Mouse (Mus musculus) gastrocnemius, adult 2 months (tissue): Measurements from ENCODE around the gene Pecr. TPM values are rescaled to one million over a fixed set of nuclear protein-coding genes. Genes with fewer than 3 reads are reported as not detected.

Experiments
- DNase-seq: peaks from one replicate; pipeline ENCODE4 v3.0.0; 2022
- H3K27ac ChIP-seq: fragments of 200-600 bp; 2 replicates; pipeline ENCODE4 v1.8.1; 2022; ENCODE audit warnings: mild to moderate bottlenecking
- H3K4me3 ChIP-seq: fragments of 200-600 bp; 2 replicates; pipeline ENCODE4 v1.8.1; 2022; ENCODE audit warnings: mild to moderate bottlenecking, moderate library complexity
- CTCF ChIP-seq: fragments of 200-600 bp; IDR thresholded peaks from 2 replicates; pipeline ENCODE4 v1.8.1; 2022; ENCODE audit warnings: antibody characterized with exemption, mild to moderate bottlenecking, moderate library complexity
- intact Hi-C: fragments of 180-260 bp; cut with DNase I; formaldehyde crosslinking; loops from one replicate; pipeline ENCODE4 v1.15.1; 2025
- total RNA-seq, 2 experiments: library from RNA; stranded (reverse); gene quantifications; 2 replicates each; pipeline ENCODE4 v1.2.3; 2021

Gene Pecr
- total RNA-seq, 2 experiments from 2014 or later = 15.7 to 16.4 TPM

GRCm38 (mm10) chr1:72307317-72307798 is 23.2 kb upstream of the Pecr start, which contains the start of gene Xrcc5:
Gene Xrcc5 (plus strand): TSS chr1:72307421.
- H3K4me3 ChIP-seq = peak within 1 kb of the TSS; percentile 92
- no peak for TF ChIP-seq CTCF
- H3K27ac ChIP-seq = peak within 1 kb of the TSS; percentile 86
- peak; percentile 93 for DNase-seq
- intact Hi-C loops = loop anchor here (2.0 kb wide), 1 partner anchor 23 kb away; the partner anchor contains the start of genes Pecr and Tmem169

- peak; percentile 53 for DNase-seq
- peak overlapping the region; percentile 86 for H3K27ac ChIP-seq
Observed at GRCm38 (mm10) chr1:72306679-72307181, 22.6 kb upstream of the Pecr start.

DNA sequence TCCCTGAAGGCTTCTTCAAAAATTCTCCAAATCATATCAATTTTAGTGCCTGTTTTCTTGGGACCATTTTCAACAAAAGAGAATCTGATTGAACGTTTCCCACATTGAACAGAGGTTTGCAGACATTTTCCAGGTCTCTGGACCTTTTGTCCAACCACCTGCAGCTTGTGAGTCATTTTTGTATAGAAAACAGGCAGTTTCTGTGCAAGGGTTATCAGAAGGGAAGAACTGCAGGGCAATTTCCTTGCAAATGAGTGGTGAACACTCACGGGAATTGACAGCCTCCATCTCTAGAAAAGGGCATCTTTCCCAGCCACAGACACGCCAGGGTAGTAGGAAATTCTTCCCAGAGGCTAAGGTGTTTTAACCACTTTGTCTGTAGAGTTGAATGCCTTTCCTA is 22.1 kb upstream of the Pecr start:
- H3K27ac ChIP-seq = peak overlapping the region; percentile 86; the same call in 1 of the 2 replicates
- intact Hi-C loops = loop anchor here (2.0 kb wide), 1 partner anchor 21 kb away; the partner anchor contains the start of genes Pecr and Tmem169
- no peak for TF ChIP-seq CTCF
- H3K4me3 ChIP-seq = no peak overlapping the region; the same call in 1 of the 2 replicates
- no peak for DNase-seq

More at GRCm38 (mm10) chr1:72306679-72307181, 22.6 kb upstream of the Pecr start:
- peak overlapping the region; percentile 92 for H3K4me3 ChIP-seq
- intact Hi-C loops = loop anchor here (2.0 kb wide), 1 partner anchor 22 kb away; the partner anchor contains the start of genes Pecr and Tmem169
- TF ChIP-seq CTCF = peak; percentile 58

DNA sequence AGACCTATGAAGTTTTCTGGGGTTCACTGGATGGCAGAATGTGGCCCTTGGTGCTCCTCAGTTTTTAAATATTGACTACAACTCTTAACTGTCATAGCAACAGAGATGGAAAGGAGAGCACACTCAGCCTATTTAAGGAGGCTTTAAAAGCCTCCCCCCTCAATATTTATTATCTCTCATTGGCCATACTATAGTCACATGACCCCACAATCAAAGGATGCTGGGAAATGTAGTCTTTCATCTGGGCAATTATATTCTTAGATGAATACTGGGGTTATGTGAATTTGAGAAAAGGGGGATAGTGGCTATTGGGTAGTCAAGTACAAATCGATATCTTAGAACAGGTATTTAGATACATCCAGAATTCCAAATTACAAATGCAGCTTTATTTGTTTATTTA is 17.7 kb upstream of the Pecr start:
- intact Hi-C loops = no loop called here
- Histone ChIP-seq H3K27ac (no peak overlapping the region), H3K4me3 (no peak overlapping the region)
- no peak for DNase-seq
- no peak for TF ChIP-seq CTCF

DNA sequence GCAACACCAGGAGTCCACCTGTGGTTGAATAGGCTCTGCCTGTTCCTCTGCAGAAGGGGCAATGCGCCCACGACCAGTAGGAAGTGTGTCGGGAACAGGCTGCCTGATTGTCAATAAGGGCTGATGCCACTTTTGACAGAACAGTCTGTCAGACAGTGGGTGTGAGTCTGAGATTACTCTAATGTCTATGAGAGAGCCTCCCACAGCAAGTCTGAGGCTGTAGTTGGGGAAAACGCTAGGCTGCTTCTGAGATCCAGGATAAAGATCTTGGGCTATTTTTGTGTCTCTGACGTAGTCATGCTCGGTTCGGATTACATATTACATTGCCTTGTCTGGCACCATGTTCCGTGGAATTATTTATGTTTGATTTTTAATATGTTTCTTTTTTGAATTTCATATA is 11.6 kb upstream of the Pecr start:
- intact Hi-C loops = no loop called here
- peak overlapping the region; percentile 59 for H3K4me3 ChIP-seq
- H3K27ac ChIP-seq = peak overlapping the region; percentile 92
- DNase-seq = peak; percentile 28
- TF ChIP-seq CTCF = no peak

DNA sequence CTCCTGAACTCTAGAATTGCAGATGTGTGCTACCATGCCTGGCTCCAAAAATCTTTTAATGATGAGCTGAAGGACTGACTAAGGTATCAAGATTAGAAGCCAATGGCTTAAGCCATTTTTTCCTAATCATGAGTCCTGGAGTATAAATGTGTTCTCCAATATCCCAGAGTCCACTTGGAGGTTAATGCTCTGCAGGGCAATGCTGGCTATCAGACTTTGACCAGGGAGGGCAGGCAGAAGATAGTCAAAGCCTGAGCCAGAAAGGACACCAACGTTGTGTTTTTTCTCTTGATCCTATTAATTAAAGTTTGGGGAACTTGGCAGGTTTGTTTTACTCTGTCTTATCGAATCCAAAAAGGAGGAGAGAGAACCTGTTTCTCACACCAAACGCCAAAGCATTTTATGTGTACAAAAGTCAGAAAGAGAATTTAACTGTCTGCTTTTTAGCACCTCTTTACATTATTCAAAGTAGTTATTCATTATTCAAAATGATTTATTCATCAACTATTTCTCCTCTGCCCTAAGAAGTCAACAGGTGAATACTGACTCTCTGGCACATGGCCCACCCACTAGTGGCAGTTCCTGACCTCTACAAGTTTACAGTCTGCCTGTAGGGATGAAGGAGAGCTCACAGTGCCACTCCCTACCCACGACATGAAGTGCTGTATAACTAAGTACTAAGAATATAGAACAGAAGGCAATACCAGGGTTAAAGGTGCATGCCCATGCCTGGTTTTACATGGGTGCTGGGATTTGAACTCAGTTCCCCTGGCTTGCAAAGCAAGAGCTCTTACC is 10.0 kb upstream of the Pecr start:
- no peak overlapping the region for H3K4me3 ChIP-seq
- H3K27ac ChIP-seq = no peak overlapping the region
- intact Hi-C loops = no loop called here
- no peak for DNase-seq
- no peak for TF ChIP-seq CTCF

- intact Hi-C loops = no loop called here
- TF ChIP-seq CTCF = no peak
- DNase-seq = no peak
- Histone ChIP-seq H3K27ac (no peak overlapping the region), H3K4me3 (no peak overlapping the region)
Observed at GRCm38 (mm10) chr1:72291925-72292324, 7.8 kb upstream of the Pecr start.

DNA sequence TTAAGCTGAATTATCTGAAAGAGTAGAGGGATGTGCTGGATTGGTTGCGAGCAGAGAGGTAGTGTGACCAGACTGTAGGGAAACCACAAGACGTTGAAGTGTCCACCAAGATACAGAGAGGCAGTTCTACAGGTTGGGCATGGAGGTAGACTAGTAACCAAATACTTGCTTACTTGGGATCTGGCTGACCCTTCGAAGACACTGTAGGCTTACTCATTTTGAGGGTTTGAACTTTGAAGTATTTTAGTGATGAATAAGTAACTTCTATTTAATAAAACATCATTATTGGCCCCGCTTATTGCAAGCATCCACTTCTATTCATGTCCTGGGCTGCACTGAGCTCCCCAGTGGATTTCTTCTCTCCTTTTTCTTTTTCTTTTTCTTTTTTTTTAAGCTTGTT is 7.3 kb upstream of the Pecr start:
- TF ChIP-seq CTCF = no peak
- intact Hi-C loops = no loop called here
- DNase-seq = no peak
- no peak overlapping the region for H3K4me3 ChIP-seq
- H3K27ac ChIP-seq = no peak overlapping the region

GRCm38 (mm10) chr1:72290896-72291295 is 6.8 kb upstream of the Pecr start:
- intact Hi-C loops = no loop called here
- DNase-seq = no peak
- TF ChIP-seq CTCF = no peak
- no peak overlapping the region for H3K27ac ChIP-seq
- no peak overlapping the region for H3K4me3 ChIP-seq

GRCm38 (mm10) chr1:72288527-72289150 is 4.5 kb upstream of the Pecr start:
- Histone ChIP-seq H3K4me3 (no peak overlapping the region), H3K27ac (no peak overlapping the region)
- no peak for TF ChIP-seq CTCF
- intact Hi-C loops = no loop called here
- DNase-seq = no peak

GRCm38 (mm10) chr1:72287893-72288292 is 3.8 kb upstream of the Pecr start:
- intact Hi-C loops = no loop called here
- DNase-seq = no peak
- Histone ChIP-seq H3K4me3 (no peak overlapping the region), H3K27ac (no peak overlapping the region)
- TF ChIP-seq CTCF = no peak

- no peak overlapping the region for H3K27ac ChIP-seq
- intact Hi-C loops = no loop called here
- DNase-seq = no peak
- H3K4me3 ChIP-seq = no peak overlapping the region
- TF ChIP-seq CTCF = no peak
Observed at GRCm38 (mm10) chr1:72286904-72287303, 2.8 kb upstream of the Pecr start.

GRCm38 (mm10) chr1:72284539-72284938 is 425 bp upstream of the Pecr start:
- Histone ChIP-seq H3K27ac (no peak overlapping the region), H3K4me3 (peak overlapping the region; percentile 94)
- no peak for TF ChIP-seq CTCF
- no peak for DNase-seq
- intact Hi-C loops = loop anchor here (2.0 to 5.0 kb wide), 2 partner anchors 22 to 37 kb away; partner anchors contain the start of gene Xrcc5
